Mouse (Mus musculus) inflammation-experienced regulatory T-cells, adult 6 months (primary cell): ENCODE results near the gene Hoxd9. TPM values are rescaled to one million over a fixed set of nuclear protein-coding genes. Genes with fewer than 3 reads are reported as not detected.
A peak's percentile ranks its signal among the peaks of the same experiment; 100 is the strongest.

Experiments
- ATAC-seq: one replicate; pipeline ENCODE4 v1.8.0; 2017
- polyA plus RNA-seq, 3 experiments: library from polyadenylated mRNA; unstranded; fragments of 100-300 nt; shearing (Covaris generic); gene quantifications; one replicate each; pipeline ENCODE4 v1.2.1; 2017

Hoxd9 gene
- polyA plus RNA-seq, 3 experiments from 2014 or later = not detected

- no peak for ATAC-seq
These were observed 28.9 kb upstream of the Hoxd9 start for GRCm38 (mm10) chr2:74668370-74669229.

DNA sequence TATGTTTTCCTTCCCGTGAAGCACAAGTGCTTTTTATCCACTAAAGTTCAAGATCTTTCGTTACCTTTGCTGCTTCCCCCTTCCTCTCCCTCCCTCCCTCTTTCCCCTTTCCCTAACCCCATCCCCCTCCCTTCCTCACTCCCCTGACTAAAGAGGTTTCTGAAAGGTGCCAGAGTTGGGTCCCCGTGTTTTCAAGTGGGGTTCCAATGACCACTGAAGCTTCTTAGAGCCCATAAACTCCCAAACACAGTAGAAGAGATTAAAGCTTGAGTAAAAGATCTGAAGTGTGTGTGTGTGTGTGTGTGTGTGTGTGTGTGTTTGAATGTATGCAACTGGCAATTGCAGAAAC, 28.3 kb upstream of the Hoxd9 start:
- no peak for ATAC-seq

DNA sequence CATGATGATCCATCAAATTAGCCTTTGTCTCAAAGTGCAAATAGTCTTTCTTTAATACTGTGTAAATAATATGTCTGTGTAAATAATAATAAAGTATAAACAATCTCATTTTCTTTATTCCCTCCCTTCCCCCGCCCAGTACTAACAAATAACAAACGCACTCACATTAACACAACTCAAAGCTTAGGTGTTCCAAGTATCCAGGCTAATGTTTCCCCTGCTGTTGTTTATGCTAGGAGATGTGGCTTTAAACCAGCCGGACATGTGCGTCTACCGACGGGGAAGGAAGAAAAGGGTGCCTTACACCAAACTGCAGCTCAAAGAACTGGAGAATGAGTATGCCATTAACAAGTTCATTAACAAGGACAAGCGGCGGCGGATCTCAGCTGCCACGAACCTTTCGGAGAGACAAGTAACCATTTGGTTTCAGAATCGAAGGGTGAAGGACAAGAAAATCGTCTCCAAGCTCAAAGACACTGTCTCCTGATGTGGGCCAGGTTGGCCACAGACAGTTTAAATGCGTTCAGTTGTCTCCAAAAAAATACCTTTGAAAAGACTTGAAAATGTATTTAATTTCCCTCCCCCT, 27.8 kb upstream of the Hoxd9 start:
- no peak for ATAC-seq

- ATAC-seq = no peak
These were observed 26.8 kb upstream of the Hoxd9 start for GRCm38 (mm10) chr2:74670632-74671188.

GRCm38 (mm10) chr2:74671847-74672246, 25.7 kb upstream of the Hoxd9 start:
- no peak for ATAC-seq

DNA sequence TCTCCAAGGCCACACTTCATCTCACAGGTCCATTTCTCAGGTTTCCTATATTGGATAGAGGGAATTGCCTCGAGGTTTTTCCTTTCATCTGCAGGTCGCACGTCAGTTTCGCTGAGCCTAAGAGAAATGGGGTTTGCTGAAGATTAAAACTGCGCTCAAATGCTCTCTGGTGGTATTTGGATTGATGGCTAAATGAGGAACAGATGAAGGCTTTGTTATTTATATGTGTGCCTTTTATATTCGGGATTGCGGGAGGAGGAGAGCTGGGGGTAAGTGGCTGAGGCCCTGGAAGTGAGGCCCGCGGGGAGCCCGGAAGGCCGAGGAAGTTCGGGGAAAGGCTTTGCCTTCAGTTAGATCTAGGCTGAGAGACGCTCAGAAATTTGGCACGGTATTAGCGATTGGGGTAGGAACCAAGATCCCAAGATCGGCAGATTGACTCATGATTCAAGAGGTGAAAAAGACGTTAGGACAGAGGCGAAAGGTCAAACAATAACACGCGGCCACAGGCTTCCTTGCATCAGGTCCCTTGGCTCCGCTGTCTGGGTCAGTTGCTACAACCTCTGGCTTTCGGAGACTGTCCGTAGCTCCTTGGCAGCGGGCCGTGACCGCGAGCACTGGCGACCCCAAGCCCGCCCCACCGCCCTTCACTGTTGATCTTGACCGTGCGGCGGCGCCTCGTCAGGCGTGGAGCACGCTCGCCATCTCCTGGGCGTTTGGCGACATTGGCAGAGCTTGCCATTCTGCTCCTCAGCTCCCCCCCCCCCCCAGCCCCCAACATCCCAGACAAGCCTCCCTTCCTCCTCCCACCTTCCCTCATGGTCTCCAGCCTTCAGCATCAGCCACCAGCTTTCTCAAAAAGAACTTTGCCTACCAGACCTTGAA, 24.8 kb upstream of the Hoxd9 start:
- peak; percentile 64 for ATAC-seq

- no peak for ATAC-seq
These were observed 23.6 kb upstream of the Hoxd9 start for GRCm38 (mm10) chr2:74673835-74674425.

DNA sequence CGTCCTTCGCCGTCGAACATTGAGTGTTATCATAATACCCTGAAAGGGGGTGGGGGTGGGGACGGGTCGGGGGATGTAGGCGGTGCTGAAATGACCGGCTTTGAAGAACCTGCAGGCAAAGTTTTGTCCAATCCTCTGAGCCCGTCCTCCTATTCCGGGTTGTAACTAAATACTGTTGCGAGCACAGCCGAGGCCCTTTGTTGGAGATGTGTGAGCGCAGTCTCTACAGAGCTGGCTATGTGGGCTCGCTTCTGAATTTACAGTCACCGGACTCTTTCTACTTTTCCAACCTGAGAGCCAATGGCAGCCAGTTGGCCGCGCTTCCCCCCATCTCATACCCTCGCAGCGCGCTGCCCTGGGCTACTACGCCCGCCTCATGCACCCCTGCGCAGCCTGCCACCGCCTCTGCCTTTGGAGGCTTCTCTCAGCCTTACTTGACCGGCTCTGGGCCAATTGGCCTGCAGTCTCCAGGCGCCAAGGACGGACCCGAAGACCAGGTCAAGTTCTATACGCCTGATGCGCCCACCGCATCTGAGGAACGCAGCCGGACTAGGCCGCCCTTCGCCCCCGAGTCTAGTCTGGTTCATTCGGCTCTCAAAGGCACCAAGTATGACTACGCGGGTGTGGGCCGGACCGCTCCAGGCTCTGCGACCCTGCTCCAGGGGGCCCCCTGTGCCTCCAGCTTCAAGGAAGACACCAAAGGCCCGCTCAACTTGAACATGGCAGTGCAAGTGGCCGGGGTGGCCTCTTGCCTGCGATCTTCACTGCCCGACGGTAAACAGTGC, 22.5 kb upstream of the Hoxd9 start, which contains the start of gene Hoxd12:
TSS of gene Hoxd12 (plus strand) at position 133 of the 785 bp plus-strand sequence.
- no peak for ATAC-seq

DNA sequence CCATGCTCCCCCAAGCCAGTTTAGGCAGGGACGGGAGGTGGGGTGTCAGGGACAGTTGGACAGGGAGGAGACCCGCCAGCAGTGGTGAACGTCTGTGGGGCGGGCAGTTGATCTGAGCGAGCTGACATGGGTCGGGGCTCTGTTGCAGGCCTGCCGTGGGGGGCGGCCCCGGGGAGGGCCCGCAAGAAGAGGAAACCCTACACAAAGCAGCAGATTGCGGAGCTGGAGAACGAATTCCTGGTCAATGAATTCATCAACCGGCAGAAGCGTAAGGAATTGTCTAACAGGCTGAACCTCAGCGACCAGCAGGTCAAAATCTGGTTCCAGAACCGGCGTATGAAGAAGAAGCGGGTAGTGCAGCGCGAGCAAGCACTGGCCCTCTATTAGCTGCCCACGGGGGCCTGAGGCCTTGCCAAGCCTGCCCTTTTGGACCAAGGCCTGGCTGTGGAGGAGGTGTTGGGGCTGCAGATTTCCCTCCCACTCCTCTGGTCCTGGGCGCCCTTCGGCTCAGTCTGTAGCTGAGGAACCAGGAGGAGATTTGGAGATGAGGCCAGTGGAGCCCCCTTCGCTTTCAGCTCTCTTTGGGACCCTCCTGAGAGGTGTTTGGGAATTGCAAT, 21.8 kb upstream of the Hoxd9 start:
- no peak for ATAC-seq

GRCm38 (mm10) chr2:74676376-74677052, 21.0 kb upstream of the Hoxd9 start:
- no peak for ATAC-seq

GRCm38 (mm10) chr2:74677106-74677505, 20.4 kb upstream of the Hoxd9 start:
- no peak for ATAC-seq

- no peak for ATAC-seq
These were observed 18.5 kb upstream of the Hoxd9 start, which contains the start of gene Hoxd11 for GRCm38 (mm10) chr2:74678891-74679595. Gene Hoxd11 (plus strand): TSS chr2:74679557.

- no peak for ATAC-seq
These were observed 17.9 kb upstream of the Hoxd9 start for GRCm38 (mm10) chr2:74679596-74679971.

DNA sequence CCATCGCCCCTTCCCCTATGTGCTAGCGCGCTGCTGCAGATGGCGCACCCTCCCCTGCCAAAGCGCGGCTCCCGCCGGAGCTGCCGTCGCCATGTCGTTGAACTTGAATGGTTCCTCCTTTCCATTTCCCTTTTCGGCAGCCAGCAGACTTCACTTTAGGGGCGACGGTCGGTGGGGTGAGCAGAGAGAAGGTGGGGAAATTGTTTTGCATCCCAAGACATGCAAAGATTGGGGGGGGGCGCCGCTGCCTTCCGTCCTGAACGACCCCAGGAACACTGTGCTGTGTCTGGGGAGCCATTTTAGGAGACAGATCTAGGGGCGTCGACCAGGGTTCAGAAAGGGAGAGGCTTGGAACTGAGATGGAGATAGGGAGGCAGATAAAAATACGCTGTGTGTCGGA, 17.5 kb upstream of the Hoxd9 start:
- ATAC-seq = no peak

DNA sequence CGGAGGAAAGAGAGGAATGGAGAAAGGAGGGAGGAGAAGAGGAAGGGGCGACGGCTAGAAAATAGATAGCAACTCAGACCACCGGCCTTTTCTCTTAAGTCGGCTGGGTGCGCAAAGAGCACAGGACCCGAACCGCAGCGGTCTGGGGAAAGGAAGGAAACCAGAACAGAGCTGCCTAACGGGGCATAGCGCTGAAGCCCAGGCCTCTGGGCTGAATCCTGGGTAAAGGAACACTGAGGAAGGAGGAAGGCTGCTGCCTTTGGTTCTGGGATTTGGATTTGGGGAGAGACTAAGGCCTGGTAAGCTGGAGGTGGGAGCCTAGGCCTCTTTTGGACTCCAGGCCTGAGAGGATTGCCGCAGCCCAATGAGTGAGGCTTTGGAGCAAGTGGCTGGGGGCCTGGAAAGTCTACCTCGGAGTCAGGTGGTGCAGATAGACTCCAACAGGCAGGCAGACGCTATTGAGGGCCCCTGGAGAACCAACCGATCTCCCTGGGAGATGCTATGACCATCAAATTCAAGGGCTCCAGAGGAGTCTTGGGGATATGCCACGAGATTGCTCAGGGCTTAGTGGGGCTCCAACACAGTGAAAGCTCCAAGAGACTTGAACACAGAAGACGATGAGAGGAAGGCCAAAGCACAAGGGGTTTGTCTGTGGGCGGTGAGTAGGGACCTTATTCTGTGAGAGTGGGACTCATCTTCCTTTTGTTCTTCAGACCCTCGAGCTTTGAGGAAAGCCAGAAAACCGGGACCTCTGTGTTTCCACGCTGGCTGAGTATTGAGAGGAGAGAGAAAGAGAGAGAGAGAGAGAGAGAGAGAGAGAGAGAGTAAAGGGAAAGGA, 16.7 kb upstream of the Hoxd9 start:
- ATAC-seq = no peak

- ATAC-seq = no peak
These were observed 15.7 kb upstream of the Hoxd9 start for GRCm38 (mm10) chr2:74681594-74682531.

DNA sequence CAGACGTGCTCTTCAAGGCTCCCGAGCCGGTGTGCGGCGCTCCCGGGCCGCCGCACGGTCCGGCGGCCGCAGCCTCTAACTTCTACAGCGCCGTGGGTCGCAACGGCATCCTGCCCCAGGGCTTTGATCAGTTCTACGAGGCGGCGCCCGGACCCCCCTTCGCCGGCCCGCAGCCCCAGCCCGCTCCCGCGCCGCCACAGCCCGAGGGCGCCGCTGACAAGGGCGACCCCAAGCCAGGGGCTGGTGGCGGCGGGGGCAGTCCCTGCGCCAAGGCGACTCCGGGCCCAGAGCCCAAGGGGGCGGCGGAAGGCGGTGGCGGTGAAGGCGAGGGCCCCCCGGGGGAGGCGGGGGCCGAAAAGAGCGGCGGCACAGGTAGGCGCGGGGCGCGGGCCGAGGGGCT, 14.7 kb upstream of the Hoxd9 start:
- no peak for ATAC-seq

DNA sequence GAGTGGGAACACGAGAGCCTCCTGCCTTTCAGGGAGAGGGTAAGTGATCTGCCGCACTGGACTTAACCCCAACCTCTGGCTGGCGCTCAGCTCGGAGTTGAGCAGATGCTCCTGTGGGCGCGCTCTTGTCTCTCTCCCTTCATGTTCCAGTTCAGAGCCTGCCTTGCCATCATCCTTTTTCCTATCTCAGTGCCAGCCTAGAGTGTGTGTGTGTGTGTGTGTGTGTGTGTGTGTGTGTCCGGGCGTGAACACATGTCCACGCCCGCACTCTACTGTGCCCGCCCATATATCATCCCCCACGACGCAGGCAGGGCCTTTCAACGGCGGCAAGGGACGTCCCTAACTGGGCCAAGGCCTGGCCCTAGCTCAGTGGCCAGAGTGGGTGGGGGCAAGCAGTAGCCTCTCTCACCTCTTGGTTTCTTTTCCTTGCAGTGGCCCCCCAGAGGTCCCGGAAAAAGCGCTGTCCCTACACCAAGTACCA, 14.0 kb upstream of the Hoxd9 start:
- ATAC-seq = no peak
